Mouse (Mus musculus) lung, postnatal 14 days (tissue): ENCODE measurements around the gene Fhl2.
"Not testable (repeated sequence)": the region's sequence is repeated elsewhere in the genome, so short reads cannot be mapped to it uniquely, and the experiment has no call there.

Source experiments
- DNase-seq: peaks from one replicate; pipeline ENCODE4 v3.0.0; 2021

The Fhl2 gene

DNA sequence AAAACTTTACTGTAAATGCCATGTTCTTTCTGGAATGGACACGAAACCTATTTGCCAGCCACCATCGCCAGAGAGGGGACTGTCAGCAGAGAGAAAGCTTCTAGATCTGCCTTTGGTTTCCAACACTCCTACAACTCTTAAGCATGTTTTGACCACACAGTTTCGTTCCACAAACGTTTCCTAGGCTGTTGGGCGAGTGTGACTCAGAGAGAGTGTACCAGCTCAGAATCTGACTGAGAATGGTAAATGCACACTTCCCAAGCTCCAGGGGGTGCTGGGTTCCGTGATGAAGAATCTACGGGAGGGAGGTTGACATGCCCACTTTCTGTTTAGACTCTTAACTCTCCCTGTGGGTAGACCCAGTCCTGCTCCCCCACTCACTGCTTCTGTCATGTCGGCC is 5.7 kb downstream of the Fhl2 start:
- DNase-seq: no peak

DNA sequence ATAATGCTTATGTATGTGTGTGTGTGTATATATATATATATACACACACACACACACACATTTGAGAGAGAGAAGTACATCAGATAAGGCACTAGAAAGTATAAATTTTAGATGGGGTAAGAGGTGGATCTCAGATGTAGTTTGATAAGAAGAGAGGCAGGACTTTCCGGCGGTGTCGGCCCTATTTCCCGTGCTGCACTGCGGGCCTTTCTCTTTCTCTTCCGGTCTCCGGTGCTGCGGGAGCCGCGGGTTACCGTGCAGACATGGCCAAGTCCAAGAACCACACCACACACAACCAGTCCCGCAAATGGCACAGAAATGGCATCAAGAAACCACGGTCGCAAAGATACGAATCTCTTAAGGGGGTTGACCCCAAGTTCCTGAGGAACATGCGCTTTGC is 7.9 kb downstream of the Fhl2 start:
- not testable (repeated sequence) for DNase-seq

DNA sequence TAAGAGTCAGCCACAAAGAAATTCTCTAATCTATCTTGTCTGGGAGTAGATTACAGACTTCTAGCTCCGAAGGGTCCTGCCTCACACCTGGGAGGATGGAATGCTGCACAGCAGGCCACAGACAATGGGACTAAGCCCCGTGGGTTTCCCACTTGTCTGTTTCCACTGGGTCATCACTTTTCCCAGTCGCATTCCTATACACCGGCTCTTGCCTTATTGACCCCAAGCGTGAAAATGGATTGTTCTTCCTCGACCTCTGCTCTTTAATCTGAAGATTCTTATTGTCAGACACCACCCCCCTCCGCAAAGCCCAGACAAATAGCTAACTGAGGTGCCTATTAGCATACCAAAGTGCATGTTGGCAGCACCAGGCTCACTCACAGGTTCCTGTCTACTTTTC is 10.4 kb downstream of the Fhl2 start:
- DNase-seq: no peak

DNA sequence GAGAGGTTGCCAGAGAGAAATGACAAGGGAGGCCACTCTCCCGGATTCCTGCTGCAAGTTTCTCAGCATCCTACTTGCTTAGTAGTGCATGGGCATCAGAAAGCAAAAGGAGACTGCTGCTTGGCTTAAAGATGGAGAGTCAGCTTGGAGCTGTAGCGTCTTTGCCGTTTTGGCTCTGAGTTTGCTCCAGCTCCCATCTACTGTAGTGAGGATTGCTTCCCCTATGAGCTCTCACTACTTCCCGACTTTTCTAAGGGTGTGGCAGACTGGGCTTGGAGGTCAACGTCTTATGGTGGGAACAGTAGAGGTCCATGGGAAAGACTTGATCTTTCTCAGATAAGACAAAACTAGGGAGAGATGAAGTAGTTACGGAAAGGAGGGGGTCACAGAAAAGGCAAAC is 15.9 kb downstream of the Fhl2 start:
- no peak for DNase-seq

DNA sequence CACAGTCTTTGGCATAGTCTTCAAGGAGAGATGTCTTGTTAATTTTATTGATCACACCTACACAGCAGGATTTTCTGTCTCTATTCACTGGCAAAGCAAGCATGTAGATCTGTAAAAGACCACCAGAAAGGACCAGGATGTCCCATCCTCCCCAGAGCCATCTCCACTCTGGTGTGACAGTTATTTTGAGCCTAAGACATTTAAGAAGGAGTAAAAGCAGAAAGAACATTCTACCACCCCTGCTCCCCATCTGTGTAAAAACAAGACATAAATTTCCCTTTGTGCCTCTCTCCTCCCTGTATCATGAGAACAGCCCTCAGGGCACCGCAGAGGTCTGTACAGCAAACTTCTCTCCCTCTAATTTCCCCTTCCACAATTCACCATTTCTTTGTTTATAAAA is 18.0 kb downstream of the Fhl2 start:
- no peak for DNase-seq

DNA sequence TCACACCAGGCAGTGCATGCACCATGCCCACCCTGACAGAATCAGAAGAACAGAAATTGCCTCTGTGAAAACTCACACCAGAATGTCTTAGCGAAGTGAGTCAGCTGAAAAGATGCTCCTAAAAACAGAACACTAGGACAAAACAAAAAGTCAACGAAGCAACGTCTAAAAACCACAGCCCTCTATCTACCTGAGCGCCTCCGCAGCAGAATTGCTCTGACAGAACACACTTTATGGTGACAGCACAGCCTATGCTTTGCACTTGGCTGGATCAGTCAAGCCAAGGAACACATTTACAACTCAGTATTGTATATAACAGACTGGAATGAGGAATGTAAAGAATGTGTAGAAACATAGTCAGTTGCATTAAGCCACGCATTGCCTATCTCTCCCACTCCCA is 18.4 kb downstream of the Fhl2 start:
- no peak for DNase-seq

DNA sequence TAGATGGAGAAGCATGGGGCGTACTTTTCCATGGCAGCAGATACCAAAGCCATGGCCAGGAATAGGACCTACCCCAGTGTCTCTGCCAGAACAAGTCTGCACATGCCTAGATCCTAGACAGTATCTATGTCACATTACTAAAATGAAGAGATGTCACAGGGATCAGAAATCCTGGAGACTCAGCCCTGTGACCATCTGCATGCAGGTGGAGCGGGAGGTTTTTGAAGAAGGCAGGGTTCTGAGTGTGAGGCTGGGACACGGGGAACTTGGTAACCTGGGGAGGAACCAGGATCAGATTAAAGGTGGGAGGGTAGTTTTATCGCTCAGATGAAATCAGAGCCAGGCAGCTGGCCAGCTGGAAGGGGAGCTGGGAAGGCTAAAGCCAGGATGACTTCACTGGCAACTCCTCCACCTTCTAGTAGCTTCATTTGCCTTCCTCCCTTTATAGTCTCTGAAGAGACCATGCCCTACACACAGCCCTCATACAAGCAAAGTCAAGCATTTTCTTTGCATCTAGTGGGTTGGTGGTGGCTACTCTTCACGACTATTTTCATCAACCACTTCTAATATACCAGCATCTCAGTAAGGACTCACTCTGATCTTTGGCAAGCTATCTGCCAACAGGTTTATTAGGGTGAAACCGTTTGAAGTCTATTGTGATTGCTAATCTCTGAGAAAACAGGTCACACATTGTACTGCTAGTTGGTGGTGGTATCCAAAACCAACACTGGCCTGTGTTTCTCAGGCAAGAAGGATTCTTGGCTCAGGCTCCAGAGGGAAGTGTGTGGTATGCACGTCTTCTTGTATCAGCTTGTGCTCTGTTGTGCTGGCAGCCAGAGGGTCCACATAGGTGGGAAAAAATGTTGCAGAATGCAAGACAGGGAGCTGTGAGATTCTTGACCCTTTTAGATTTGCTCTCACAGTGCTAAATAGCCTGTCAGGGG is 23.2 kb downstream of the Fhl2 start:
- no peak for DNase-seq

DNA sequence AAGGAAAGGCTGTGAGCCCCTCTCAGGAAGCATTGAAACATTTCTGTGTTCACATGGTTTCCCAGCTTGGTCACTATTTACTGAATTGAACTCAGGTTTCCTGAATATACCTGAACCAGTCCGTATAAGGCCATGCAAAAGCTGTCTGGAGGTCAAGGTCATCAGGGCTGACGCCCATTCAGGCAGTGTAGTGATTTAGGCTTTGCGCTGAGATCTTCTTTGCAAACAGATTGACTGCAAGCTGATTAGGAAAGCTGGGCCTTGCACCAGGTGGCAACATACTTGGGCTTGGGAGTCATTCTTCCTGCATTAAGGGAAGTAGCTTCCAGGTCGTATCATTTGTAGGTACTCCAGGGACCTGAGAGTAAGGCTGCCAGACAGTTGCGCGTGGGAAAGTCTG is 25.0 kb downstream of the Fhl2 start:
- no peak for DNase-seq

DNA sequence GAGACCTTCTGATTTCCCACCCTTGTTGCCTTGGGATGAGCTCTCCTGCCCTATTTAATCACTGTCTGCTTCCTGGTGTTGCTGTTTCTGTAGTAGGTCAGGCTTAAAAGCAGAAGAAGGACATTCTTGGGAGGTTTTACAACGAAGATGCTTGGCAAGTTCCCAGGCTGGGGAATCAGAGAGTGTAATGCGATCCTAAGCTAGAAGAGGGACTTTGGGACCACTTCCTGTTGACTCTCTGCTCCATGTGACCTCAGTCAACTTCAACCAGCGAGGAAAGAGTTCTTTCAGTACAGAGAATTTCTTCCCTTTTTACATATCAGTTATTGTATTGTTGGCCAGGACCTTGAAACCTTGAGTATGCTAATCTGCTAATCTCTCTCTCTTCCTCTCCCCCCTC is 25.7 kb downstream of the Fhl2 start:
- DNase-seq: no peak

DNA sequence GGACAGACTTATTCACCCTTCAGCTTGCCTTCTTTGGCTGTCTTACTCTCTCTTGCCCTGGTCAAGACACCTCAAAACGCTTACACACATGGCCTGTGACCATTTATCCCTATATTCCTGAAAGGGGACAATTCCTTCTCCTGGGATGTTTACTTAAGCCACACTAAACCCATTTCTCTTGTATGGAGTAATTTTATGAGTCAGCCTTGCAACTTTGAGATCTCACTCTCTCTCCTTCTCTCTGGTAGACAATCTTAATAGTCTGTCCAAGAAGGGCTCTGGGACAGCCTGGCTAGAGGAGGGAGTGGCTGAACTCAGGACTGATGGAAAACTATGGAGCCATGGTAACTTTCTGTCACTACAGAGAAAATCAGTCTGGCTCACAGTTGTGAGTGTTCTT is 27.1 kb downstream of the Fhl2 start:
- no peak for DNase-seq

DNA sequence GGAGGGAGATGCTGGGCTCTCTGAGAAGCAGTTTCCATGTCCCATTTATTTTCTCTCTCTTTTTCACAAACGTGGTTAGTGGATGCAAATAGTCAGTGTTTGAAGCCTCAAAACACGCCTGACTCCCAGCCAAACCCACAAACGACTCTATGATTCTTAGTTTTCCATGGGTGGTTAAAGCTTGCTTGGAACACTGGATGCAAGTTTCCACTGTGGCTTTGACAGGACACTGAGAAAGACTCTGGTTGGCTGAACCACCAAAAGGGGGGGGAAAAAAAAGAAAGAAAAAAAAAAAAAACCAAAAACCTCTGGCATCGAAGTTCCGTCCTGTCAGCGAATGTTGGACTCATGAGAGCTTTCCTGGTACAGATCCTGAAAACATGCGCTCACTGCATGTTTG is 27.6 kb downstream of the Fhl2 start:
- DNase-seq: no peak

DNA sequence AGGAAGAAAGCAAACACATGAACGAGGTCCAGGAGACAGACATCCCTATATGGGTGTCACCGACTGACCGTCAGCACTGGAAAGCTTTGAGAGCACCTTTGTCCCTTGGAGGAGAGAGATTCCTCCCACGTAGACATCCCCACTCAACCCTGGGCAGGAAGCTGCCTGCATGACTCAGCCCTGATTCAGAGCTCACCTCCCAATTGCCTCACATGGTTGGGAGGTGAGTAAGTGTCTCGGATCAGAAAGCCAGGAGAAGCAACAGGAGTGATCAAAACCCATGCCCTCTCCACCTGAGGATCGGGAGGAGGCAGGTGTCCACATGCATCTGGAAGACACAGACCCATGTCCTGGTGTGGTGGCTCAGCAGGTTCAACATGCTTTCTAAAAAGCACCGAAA is 28.2 kb downstream of the Fhl2 start:
- no peak for DNase-seq

DNA sequence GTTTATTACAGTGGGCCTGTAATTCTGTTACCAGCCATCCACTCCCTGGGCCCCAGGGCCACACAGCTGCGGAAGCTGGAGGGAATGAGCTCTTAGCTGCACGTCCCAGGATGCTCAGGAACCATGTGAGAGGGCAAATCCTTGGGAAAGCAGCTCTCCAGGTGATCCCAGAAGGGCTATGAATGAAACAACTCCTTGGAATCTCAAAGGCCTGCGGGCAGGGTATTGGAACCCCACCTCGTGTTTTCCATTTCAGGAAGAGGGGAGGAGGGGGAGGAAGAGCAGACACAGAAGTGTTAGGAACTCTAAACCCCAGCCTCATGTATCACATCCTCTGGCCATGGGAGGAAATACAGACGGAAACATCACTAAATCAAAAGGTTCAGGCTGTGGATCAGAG is 28.8 kb downstream of the Fhl2 start:
- DNase-seq: no peak

DNA sequence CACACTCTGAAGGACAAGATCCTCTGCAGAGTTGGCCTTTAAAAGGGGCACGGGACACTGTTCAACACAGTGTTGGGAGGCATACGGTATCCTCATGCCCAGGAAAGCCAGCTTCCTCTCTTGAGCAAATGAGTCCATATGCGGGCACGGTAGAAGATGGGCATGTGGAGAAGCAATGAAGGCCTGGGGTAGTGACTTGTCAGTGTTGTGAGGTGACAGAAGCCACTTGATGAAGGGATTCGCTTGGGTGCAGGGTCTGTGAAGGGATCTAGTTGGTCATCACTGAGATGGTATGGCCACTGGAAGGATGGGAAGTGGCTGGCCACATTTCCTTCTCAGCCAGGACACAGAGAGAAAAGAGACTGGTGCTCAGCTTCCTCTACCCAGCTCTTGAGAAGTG is 32.2 kb downstream of the Fhl2 start:
- DNase-seq: no peak

DNA sequence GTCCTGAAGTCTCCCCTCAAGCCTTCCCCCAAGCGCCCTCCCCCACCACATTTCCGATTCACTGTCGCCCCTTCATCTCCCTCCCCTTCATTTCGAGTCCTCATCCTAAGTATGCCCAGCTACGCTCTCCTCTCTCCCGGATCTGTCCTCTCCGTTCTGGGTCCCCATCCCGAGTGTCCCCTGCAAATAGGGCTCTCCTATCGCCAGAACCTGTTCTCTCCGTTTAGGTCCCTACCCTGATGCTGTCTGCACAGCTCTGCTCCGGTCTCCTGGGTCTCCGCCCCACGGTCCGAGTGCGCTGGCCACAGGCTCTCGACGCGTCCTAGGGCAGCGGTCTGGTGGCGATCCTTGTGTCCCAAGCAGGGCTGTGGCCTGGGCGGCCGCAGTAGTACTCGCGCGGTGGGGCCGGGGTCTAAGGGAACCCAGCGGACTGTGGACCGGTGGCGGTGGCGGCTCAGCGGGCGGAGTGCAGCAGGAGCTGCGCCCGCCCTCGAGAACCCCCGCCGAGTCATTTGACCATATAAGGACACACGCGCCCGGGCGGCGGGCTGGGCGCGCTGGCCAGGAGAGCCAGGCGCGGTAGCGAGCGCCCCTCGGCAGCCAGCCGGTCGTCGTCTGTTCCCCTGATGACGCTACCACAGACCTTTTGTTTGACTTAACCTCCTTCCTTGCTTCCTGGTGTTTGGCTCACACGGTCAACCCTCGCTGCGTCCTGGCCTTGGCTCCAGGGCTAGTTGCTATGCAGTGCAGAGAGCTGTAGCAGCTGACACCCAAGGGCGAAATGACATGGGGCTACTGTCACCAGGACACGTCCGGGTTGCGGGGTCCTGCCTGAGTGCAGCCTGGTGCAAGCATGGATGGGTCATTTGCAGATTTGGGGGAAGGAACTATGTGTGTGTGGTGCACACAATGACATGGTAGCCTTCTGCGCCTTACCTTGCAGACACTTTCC is 33.0 kb downstream of the Fhl2 start:
- peak; percentile 64 for DNase-seq

DNA sequence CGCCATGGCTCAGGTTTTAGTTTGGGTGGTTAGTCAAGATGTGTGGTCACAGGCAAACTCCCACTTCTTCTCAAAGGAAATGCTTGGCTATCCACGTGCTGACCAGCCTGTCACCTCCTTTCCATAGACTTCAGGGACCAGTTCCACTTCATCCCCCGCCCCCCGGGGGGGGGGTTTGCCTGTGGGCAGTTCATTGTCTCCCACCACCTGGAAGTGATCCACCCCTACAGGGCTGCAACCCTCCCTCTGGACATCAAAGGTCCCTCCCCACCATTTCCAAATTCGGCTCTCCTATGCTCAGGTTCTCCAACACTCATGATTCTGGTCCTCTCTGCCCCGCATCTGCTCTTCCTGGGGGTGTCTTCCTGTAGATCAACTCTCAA is 33.7 kb downstream of the Fhl2 start:
- no peak for DNase-seq

DNA sequence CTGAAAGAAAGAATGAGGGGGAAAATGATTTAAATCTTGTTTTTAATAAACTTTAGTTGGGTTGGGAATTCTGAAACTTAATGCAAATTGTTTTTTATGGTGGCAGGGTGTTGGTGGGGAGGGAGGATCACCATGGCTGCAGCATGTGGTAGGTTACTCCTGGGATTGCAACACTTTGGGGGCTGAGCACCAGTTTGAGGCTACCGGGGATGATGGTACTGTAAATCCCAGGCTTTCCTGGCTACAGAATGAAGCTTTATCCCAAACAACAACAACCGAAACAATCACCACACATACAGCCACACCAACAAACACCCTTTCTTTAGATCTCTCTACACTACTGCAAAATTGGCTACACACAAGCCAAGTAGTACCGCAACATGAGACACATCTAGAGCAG is 34.4 kb downstream of the Fhl2 start:
- DNase-seq: no peak

DNA sequence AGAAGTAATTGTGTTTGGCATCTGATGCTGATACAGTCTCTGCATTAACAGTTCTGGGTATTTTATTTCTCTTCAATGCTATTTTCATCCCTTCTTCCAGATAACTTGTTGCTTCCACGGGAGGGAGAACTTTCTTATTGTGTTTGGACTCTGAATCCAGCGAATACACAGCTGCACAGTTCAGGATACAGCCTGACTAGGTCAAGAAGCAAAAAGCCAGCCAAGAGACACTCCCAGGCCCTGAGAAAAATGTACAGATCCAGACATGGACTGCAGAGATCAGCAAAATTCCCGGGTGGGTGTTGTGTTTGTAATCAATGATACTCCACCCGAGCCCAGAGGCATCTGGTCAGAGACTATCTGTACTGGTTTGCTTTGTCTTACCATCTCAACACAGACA is 37.4 kb downstream of the Fhl2 start:
- no peak for DNase-seq

DNA sequence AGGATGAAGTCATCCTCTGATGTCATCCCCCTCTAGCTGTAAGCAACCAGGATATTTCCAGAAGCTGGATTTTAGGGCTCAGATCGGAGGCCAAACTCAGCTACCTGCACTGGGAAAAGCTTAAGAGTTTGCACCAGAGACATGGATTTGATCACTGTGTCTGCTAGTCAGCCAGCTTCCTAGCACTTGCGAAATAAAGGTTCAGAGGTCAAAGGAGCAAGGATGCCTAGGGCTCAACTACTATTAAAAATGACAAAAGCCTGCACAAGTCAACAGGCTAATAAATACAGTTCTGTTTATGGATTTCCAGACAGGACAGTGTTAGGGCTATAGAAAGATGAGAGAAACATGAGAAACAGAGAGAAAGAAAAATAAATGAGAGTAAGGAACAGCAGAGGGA is 38.9 kb downstream of the Fhl2 start:
- DNase-seq: no peak

DNA sequence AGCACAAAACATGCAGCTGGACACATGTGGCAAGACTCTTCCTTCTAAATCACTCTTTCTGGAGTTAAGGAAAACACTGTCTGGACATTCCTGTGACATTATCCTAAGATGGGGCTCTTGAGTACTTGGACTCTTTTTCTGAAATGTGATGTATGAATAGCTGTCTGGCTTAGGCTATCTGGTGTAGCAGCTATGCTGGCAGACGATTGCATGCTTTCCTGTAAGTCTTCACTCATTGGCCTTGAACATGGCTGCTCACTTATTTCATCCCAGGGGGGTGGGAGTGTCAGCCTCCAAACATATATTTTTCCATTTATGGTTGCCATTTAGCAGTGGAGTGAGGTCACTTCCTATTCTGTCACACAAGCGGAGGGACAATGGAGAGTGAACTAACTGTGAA is 42.3 kb downstream of the Fhl2 start:
- no peak for DNase-seq

DNA sequence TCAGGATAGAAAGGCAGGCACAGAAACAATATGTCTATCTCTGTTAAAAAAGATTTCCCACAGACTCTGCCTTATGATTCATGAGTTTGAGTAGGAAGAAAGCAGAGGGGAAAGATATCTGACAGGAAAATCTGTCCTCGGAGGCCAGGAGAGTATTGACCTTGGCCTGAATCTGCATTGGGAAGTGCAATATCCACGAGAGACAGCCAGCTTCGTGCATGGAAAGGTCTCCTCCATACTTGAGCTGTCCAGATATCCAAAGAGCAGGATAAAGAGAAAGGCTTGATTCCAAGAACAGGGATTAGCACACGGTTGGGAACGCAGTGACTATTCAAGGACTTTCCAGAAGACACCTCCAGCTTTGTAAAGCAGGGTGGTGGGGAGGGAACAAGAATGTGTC is 43.2 kb downstream of the Fhl2 start:
- no peak for DNase-seq

DNA sequence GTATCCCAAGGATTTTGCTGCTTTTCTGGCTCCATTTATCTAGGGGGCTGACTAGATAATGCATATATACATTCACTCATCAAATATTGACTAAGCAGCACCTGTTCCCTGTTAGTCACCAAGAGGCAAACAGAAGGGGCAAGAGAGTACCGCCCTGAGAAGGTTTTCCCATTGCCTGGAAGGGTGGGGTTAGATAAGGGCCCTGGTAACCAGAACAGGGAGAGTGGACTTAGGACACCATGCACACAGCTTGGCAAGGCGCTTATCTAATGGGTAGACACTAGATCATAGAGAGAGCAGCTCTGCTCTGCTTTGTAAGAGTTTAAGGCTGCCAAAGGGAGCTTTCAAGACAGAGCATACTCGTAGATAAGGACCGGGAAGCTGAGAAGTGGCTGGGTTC is 44.2 kb downstream of the Fhl2 start:
- no peak for DNase-seq

DNA sequence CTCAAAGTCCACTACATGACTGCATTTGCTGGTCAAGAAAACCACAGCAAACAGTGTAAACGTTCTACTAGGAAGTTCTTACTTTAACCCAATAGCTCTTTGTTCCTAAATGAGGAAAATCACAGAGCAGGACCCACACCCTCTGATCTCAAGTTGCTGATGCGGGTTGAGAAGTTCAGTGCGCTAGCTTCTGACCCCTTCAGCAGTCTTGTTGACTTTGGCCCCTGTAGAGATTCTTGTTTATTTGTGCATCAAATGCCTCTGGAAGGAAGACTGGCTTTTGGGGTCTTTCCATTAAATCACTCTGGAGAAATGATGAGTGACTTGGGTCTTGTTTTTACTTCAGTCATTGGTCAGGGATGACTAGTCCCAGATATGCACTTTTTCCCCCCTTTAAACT is 46.6 kb downstream of the Fhl2 start:
- DNase-seq: no peak

DNA sequence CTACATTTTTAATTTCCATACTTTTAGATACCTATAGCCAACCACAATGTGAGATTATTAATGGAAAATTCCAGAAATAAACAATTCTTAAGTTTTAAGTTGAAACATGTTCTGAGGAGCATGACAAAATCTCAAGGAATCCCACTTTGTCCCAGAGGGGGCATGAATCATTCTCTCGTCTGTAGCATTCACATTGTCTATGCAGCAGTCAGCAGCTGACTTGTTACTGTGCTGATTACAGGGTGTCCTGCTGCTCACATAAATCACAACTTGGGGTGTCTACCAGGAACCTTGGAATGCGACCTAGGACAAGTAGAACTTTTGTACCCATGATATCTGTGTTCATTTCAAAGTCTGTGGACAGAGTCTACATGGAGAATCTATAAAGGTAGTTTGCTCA is 49.3 kb downstream of the Fhl2 start:
- no peak for DNase-seq
